17 mouse cellular contexts compared by ENCODE assay signal in the genomic region with DNA sequence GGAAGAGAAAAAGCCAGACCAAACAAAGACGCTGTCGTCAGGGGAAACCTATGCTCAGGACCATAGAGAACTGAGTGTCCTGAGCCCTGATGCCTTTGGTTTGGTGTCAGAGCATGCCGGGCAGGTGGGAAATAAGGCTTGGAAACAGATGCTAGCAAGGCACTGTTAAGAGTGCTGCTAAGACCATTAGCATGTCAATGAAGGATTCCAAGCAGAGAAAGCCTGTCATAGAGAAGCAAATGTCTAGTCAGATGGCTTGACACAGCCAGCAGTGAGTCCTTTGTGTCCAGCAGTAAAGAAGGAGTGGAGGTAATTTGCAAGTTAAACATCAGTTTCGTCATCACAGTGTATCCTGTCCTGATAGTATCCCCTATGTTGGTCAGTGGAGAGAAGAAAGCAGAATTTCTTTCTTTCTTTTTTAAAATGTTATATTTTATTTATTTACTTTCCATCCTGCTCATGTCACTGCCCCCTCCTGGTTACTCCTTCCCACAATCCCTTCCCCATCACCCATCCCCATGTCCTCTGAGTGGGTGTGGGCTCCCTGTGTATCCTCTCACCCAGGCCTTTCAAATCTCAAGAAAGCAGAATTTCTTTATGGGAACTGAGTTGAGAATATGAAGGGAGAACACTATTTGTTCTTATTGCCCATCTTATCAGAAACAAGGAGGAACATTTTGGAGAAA.
DNase-seq lines count a peak whose midpoint lies in the region; ATAC-seq and TF ChIP-seq lines count a peak whose summit lies in the region.
"Had no signal": no experiment of that assay in that cellular context is flagged by ENCODE, and none has a peak within 500 bp of the region (broad histone marks: within the 10 kb centered on the region; RNA-seq: fewer than 3 reads in every experiment).

No protein-coding gene starts in this region.

- no peaks in the 10 kb centered on the region for H3K9me3 ChIP-seq in forebrain, postnatal 0 days (ENCODE audit: low read length)
- H3K9me3 ChIP-seq in midbrain, embryonic 11.5 days (ENCODE audit: control insufficient read depth, low read length): no peaks in the 10 kb centered on the region
- H3K9me3 ChIP-seq: embryonic facial prominence, embryonic 13.5 days; limb, embryonic 15.5 days had no signal

- no peaks in the 10 kb centered on the region for H3K36me3 ChIP-seq in forebrain, postnatal 0 days (ENCODE audit: insufficient read depth)
- H3K36me3 ChIP-seq in midbrain, embryonic 11.5 days (ENCODE audit: control insufficient read depth, insufficient read depth, low read length): no peaks in the 10 kb centered on the region
- H3K36me3 ChIP-seq: embryonic facial prominence, embryonic 13.5 days; limb, embryonic 15.5 days had no signal

- 12% methylated on average over 4 of the region's 4 CpGs for WGBS in forebrain, postnatal 0 days
- 9% methylated on average over 4 of the region's 4 CpGs for WGBS in midbrain, embryonic 11.5 days

- H3K4me3 ChIP-seq in forebrain, postnatal 0 days (ENCODE audit: low read depth, low read length): no peak overlapping the region
- no peak overlapping the region for H3K4me3 ChIP-seq in midbrain, embryonic 11.5 days (ENCODE audit: low read depth, low read length)
- H3K4me3 ChIP-seq: embryonic facial prominence, embryonic 13.5 days; limb, embryonic 15.5 days had no signal

- TF ChIP-seq CTCF in forebrain, postnatal 0 days (IDR thresholded peaks at IDR 0.05; ENCODE audit: low read depth): no peak

- ATAC-seq in forebrain, postnatal 0 days: 0 out of 2 replicates have a peak, but pooled peaks have one; percentile 8
- ATAC-seq in midbrain, embryonic 11.5 days (ENCODE audit: low FRiP score): peak; percentile 92

- DNase-seq in ES-CJ7 (ENCODE audit: low read depth, low spot score) (peak; percentile 91), ZHBTc4 (ENCODE audit: low read depth, low spot score) (peak; percentile 75)
- DNase-seq in forebrain, postnatal 0 days: no peak
- peak; percentile 91 for DNase-seq in midbrain, embryonic 11.5 days (ENCODE audit: low spot score, missing footprints)
- DNase-seq in yolk sac, embryonic 10.5 days (ENCODE audit: low spot score): no peak
- DNase-seq in lung, adult 18-20 months: no peak
- no peak for DNase-seq in gastrocnemius, postnatal 14 days
- DNase-seq in layer of hippocampus, postnatal 14 days (ENCODE audit: low spot score in 2 of 2): no peak
- DNase-seq: cerebellum, adult 8-10 months; heart, adult 11 months; heart, postnatal 14 days; kidney, adult 11 months; kidney, postnatal 4 days; lung, embryonic 14.5 days had no signal

- no peaks in the 10 kb centered on the region for H3K27me3 ChIP-seq in forebrain, postnatal 0 days (ENCODE audit: insufficient read depth, low read length)
- H3K27me3 ChIP-seq in midbrain, embryonic 11.5 days (ENCODE audit: control insufficient read depth, insufficient read depth, low read length): no peaks in the 10 kb centered on the region
- H3K27me3 ChIP-seq: CH12.LX; embryonic facial prominence, embryonic 13.5 days; limb, embryonic 15.5 days had no signal

- no peaks in the 10 kb centered on the region for H3K4me1 ChIP-seq in forebrain, postnatal 0 days (ENCODE audit: insufficient read depth)
- H3K4me1 ChIP-seq in midbrain, embryonic 11.5 days (ENCODE audit: control insufficient read depth, insufficient read depth, low read length): peaks cover 6% of the 10 kb centered on the region
- H3K4me1 ChIP-seq: embryonic facial prominence, embryonic 13.5 days; limb, embryonic 15.5 days had no signal

- H3K9ac ChIP-seq in forebrain, postnatal 0 days: no peak overlapping the region
- no peak overlapping the region for H3K9ac ChIP-seq in midbrain, embryonic 11.5 days (ENCODE audit: low read length)
- H3K9ac ChIP-seq: embryonic facial prominence, embryonic 13.5 days; limb, embryonic 15.5 days; lung, embryonic 14.5 days had no signal

- no peak overlapping the region for H3K27ac ChIP-seq in forebrain, postnatal 0 days (ENCODE audit: low read depth, low read length)
- H3K27ac ChIP-seq in midbrain, embryonic 11.5 days (ENCODE audit: low read depth, low read length): peak overlapping the region; percentile 61
- H3K27ac ChIP-seq: embryonic facial prominence, embryonic 13.5 days; limb, embryonic 15.5 days had no signal

- intact Hi-C loops in gastrocnemius, postnatal 14 days (cut with DNase I; ENCODE audit: low total_unique reads): no loop called here

- H3K4me2 ChIP-seq in forebrain, postnatal 0 days (ENCODE audit: low read depth): no peak overlapping the region
- H3K4me2 ChIP-seq in midbrain, embryonic 11.5 days: no peak overlapping the region
- H3K4me2 ChIP-seq: embryonic facial prominence, embryonic 13.5 days; limb, embryonic 15.5 days; lung, embryonic 14.5 days had no signal

Comparison
In these comparisons a context has a peak if more than half of its experiments do, and no peak if none do; other contexts are left out.
1. DNase-seq: peak in ES-CJ7 (single experiment), ZHBTc4 (single experiment) and midbrain, embryonic 11.5 days (single experiment); none in forebrain, postnatal 0 days (single experiment), yolk sac, embryonic 10.5 days (single experiment), lung, adult 18-20 months (0 of 2), gastrocnemius, postnatal 14 days (single experiment) and layer of hippocampus, postnatal 14 days (0 of 2).